Mouse (Mus musculus): Measurements from ENCODE around the gene Psmb5.

DNA sequence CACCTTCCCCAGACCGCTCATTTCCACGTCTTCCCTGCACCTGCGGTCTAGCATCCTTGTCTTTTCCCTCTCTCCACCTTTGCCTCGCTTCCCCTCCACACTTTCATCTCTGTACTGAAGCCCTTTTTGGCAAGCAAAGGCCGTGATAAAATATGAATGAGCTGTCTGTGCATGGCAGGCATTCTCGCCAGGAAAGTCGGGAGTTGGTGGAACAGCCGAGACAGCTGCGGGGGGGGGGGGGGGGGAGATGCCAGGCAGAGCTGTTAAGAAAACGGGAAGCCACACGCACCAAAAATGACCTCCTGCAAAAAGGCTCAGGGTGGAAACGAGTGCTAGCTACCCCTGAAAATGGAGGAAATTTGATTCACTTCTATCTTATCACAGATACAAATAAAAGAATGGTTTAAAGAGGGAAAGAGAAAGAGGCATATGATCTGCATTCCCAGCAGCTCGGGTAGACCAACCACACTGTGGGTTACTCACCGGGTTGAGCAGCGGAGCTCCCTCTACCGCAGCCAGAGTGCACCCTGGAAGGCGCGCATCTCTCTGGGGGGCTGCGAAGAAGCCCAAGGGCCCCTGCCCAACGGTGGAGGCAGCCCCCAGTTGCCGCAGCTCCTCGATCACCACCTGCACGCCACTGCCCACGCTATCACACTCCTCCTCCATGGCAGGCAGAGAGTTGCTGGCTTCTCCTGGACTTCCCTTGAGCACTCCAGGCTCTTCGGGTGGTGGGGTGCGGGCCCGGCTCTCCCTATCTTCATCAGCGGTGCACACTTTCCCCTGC is 23.0 kb downstream of the Psmb5 start:
- TF ChIP-seq MAFK (IDR thresholded peaks at IDR 0.05; ENCODE audit: insufficient read depth, low read depth, low read length) (no peak), CHD2 (IDR thresholded peaks at IDR 0.05; ENCODE audit: low read depth, low read length) (no peak)

Measured in ES-E14 (cell line).